Mouse (Mus musculus) myocyte (in vitro differentiated cells): Measurements from ENCODE around the gene Mfn2.

Experiments
- E2F4 ChIP-seq: IDR thresholded peaks from one replicate; pipeline ENCODE4 v1.6.1; 2011; ENCODE audit warnings: mild to moderate bottlenecking, control low read depth, moderate library complexity; ENCODE audit not compliant: insufficient read depth
- MAX ChIP-seq: IDR thresholded peaks from one replicate; pipeline ENCODE4 v1.6.1; 2011; ENCODE audit warnings: low read depth, mild to moderate bottlenecking, control low read depth
- MYOD1 ChIP-seq, 3 experiments: IDR thresholded peaks; one replicate each; pipeline ENCODE4 v1.6.1; 2011; ENCODE audit warnings: control low read depth in 2 of 3, low read depth in 2 of 3, mild to moderate bottlenecking in 2 of 3, moderate library complexity in 1 of 3; ENCODE audit not compliant: insufficient read length in 2 of 3, control insufficient read depth in 1 of 3
- POLR2A ChIP-seq: IDR thresholded peaks from one replicate; pipeline ENCODE4 v1.6.1; 2011; ENCODE audit warnings: low read depth, mild to moderate bottlenecking, control low read depth, moderate library complexity; ENCODE audit not compliant: insufficient read length
- POLR2AphosphoS2 ChIP-seq: IDR thresholded peaks from one replicate; pipeline ENCODE4 v1.6.1; 2011; ENCODE audit warnings: low read depth, control low read depth; ENCODE audit not compliant: insufficient read length
- REST ChIP-seq: IDR thresholded peaks from one replicate; pipeline ENCODE4 v1.6.1; 2011; ENCODE audit warnings: mild to moderate bottlenecking, control low read depth, moderate library complexity; ENCODE audit not compliant: insufficient read depth, insufficient read length
- TCF12 ChIP-seq: IDR thresholded peaks from one replicate; pipeline ENCODE4 v1.6.1; 2011; ENCODE audit warnings: mild to moderate bottlenecking, control low read depth; ENCODE audit not compliant: poor library complexity, insufficient read depth, severe bottlenecking
- USF1 ChIP-seq: IDR thresholded peaks from one replicate; pipeline ENCODE4 v1.6.1; 2011; ENCODE audit warnings: low read depth, mild to moderate bottlenecking, control low read depth, moderate library complexity

- TF ChIP-seq MAX, result peak; percentile 20
- TF ChIP-seq USF1, result no peak
- no peak for TF ChIP-seq TCF12
- peak; percentile 70 for TF ChIP-seq POLR2AphosphoS2
- peak; percentile 46 for TF ChIP-seq POLR2A
- no peak for TF ChIP-seq REST
- TF ChIP-seq E2F4, result peak; percentile 17
- TF ChIP-seq MYOD1 (IDR thresholded peaks at IDR 0.05; ENCODE audit: control insufficient read depth in 1 of 3, insufficient read length in 2 of 3, low read depth in 2 of 3), result no peak
Measured at GRCm38 (mm10) chr4:147868450-147869031, 36.0 kb downstream of the Mfn2 start, which contains the start of the genes Miip and Fv1.
